Mouse (Mus musculus): ENCODE measurements around the gene Rabepk. TPM values are rescaled to one million over a fixed set of nuclear protein-coding genes. Genes with fewer than 3 reads are reported as not detected.
"Not testable (repeated sequence)": the region's sequence is repeated elsewhere in the genome, so short reads cannot be mapped to it uniquely, and the experiment has no call there.

Rabepk gene
- 23.2 and 24.5 TPM in 2 replicates for polyA plus RNA-seq (2015; fragmentation: Nextera tagmentation; extraction: Ambion mirVana)

GRCm38 (mm10) chr2:34799357-34800256 is at the start of gene Rabepk:
TSS of gene Rabepk (minus strand) at chr2:34799912.
- Histone ChIP-seq H3K27me3 (replicated peaks) (no peaks in the 10 kb centered on the region), H3K27ac (no peak within 1 kb of the TSS), H3K4me1 (peaks cover 24% of the 10 kb centered on the region), H3K36me3 (replicated peaks) (no peaks in the 10 kb centered on the region), H3K9me3 (no peaks in the 10 kb centered on the region), H3K4me2 (peak within 1 kb of the TSS; percentile 72), H3K4me3 (peak within 1 kb of the TSS; percentile 53), H3K9ac (peak within 1 kb of the TSS; percentile 43)
- ATAC-seq (replicated peaks), result peak; percentile 62
- WGBS, result 4% methylated on average over 44 of the region's 44 CpGs

DNA sequence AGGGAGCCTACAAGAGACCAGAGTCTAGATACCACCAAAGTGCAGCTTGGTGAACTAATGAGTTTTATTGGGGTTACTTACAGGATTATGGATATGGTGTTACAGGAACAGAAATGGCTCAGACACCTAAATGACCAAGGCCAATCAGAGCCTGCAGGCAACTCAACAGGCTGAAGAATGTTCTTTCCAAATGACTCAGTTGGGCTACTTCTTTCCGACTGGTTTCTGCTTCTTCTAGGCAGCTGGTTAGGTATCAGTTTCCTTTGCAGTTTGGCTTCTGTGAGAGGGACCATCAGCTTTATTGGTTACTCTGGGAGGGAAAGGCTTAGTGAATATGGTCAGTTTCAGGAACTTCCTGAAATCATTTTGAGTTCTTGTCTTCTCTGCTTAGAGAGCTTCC is 48.0 kb upstream of the Rabepk start:
- H3K4me2 ChIP-seq, result no peak overlapping the region
- H3K4me3 ChIP-seq, result no peak overlapping the region
- H3K9me3 ChIP-seq, result no peaks in the 10 kb centered on the region
- no peak overlapping the region for H3K9ac ChIP-seq
- 87% methylated on average over 1 of the region's 1 CpGs for WGBS
- no peaks in the 10 kb centered on the region for H3K27me3 ChIP-seq (replicated peaks)
- H3K36me3 ChIP-seq (replicated peaks), result peaks cover 16% of the 10 kb centered on the region; the same call in 1 of the 2 replicates
- no peak for ATAC-seq (replicated peaks)
- no peak overlapping the region for H3K27ac ChIP-seq
- H3K4me1 ChIP-seq, result no peaks in the 10 kb centered on the region

GRCm38 (mm10) chr2:34843211-34843939 is 43.7 kb upstream of the Rabepk start:
- no peak overlapping the region for H3K9ac ChIP-seq
- no peak overlapping the region for H3K4me3 ChIP-seq
- H3K27me3 ChIP-seq (replicated peaks), result no peaks in the 10 kb centered on the region
- no peak for ATAC-seq (replicated peaks)
- H3K4me1 ChIP-seq, result no peaks in the 10 kb centered on the region
- 86% methylated on average over 11 of the region's 11 CpGs for WGBS
- no peaks in the 10 kb centered on the region for H3K9me3 ChIP-seq
- H3K27ac ChIP-seq, result no peak overlapping the region
- no peaks in the 10 kb centered on the region for H3K36me3 ChIP-seq (replicated peaks)
- no peak overlapping the region for H3K4me2 ChIP-seq

DNA sequence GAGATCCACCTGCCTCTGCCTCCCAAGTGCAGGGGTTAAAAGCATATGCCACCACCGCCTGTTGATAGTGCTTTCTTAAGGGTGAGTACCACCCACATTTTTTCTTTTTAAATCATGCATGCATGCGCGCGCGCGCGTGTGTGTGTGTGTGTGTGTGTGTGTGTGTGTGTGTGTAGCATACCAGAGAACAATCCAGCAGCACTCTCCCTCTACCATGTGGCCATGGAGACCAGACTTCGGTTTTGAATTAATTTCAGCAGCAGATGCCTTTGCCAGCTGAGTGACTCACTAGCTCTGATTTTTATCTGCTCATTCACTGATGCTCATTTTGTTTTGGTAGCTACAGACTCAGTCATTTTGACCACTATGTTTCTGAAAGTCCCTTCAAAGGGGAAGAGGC is 42.0 kb upstream of the Rabepk start:
- H3K36me3 ChIP-seq (replicated peaks), result no peaks in the 10 kb centered on the region
- no peak for ATAC-seq (replicated peaks)
- no peak overlapping the region for H3K4me2 ChIP-seq
- no peaks in the 10 kb centered on the region; the same call in 1 of the 2 replicates for H3K27me3 ChIP-seq (replicated peaks)
- no peak overlapping the region for H3K4me3 ChIP-seq
- H3K9me3 ChIP-seq, result no peaks in the 10 kb centered on the region
- no peaks in the 10 kb centered on the region for H3K4me1 ChIP-seq
- no peak overlapping the region for H3K9ac ChIP-seq
- no peak overlapping the region for H3K27ac ChIP-seq
- 92% methylated on average over 8 of the region's 8 CpGs for WGBS

- not testable (repeated sequence) for ATAC-seq (replicated peaks); H3K36me3 ChIP-seq (replicated peaks); H3K4me2 ChIP-seq; H3K27me3 ChIP-seq (replicated peaks); H3K27ac ChIP-seq; H3K9ac ChIP-seq; H3K4me1 ChIP-seq; H3K9me3 ChIP-seq; H3K4me3 ChIP-seq
- 83% methylated on average over 5 of the region's 5 CpGs for WGBS
Observed at GRCm38 (mm10) chr2:34840143-34840542, 40.4 kb upstream of the Rabepk start.

- no peak for ATAC-seq (replicated peaks)
- no peak overlapping the region for H3K4me3 ChIP-seq
- 76% methylated on average over 3 of the region's 3 CpGs for WGBS
Observed at GRCm38 (mm10) chr2:34835669-34836068, 36.0 kb upstream of the Rabepk start.

DNA sequence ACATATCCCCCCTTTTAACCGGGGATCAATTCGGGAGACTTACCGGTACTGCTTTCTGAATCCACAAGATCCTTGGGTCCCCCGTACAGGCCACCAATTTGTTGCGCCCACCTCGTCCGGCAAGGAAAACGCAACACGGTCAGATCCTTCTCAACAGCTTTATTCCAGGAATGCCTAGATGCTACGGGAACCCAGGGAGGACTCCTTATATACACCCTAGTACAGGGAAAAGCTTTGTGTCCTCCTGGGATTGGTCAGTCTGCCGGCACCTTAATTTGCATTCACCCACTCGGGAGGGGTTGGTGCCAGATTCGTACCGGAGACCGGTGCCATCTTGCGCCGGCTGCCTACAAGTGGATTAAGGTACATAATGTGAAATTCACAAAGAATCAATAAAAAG is 33.9 kb upstream of the Rabepk start:
- no peak for ATAC-seq (replicated peaks)

More at GRCm38 (mm10) chr2:34835669-34836068, 36.0 kb upstream of the Rabepk start:
- no peaks in the 10 kb centered on the region for H3K9me3 ChIP-seq
- no peaks in the 10 kb centered on the region; the same call in 1 of the 2 replicates for H3K27me3 ChIP-seq (replicated peaks)
- no peak overlapping the region for H3K4me2 ChIP-seq
- no peak overlapping the region for H3K27ac ChIP-seq
- no peak overlapping the region for H3K9ac ChIP-seq
- H3K4me1 ChIP-seq, result no peaks in the 10 kb centered on the region
- no peaks in the 10 kb centered on the region for H3K36me3 ChIP-seq (replicated peaks)

GRCm38 (mm10) chr2:34832766-34833457 is 33.2 kb upstream of the Rabepk start, which contains the start of gene Gm34653:
TSS of gene Gm34653 (plus strand) at chr2:34833007.
- WGBS, result 67% methylated on average over 11 of the region's 11 CpGs
- not testable (repeated sequence) for H3K4me2 ChIP-seq; H3K4me3 ChIP-seq; H3K27ac ChIP-seq; H3K9ac ChIP-seq; H3K9me3 ChIP-seq; H3K4me1 ChIP-seq; ATAC-seq (replicated peaks); H3K27me3 ChIP-seq (replicated peaks); H3K36me3 ChIP-seq (replicated peaks)

More for the DNA sequence above, 33.9 kb upstream of the Rabepk start:
- Histone ChIP-seq H3K9ac (no peak overlapping the region), H3K36me3 (replicated peaks) (no peaks in the 10 kb centered on the region), H3K27ac (no peak overlapping the region), H3K4me2 (no peak overlapping the region), H3K27me3 (replicated peaks) (no peaks in the 10 kb centered on the region; the same call in 1 of the 2 replicates), H3K4me3 (no peak overlapping the region), H3K4me1 (no peaks in the 10 kb centered on the region), H3K9me3 (no peaks in the 10 kb centered on the region)
- 85% methylated on average over 17 of the region's 17 CpGs for WGBS

DNA sequence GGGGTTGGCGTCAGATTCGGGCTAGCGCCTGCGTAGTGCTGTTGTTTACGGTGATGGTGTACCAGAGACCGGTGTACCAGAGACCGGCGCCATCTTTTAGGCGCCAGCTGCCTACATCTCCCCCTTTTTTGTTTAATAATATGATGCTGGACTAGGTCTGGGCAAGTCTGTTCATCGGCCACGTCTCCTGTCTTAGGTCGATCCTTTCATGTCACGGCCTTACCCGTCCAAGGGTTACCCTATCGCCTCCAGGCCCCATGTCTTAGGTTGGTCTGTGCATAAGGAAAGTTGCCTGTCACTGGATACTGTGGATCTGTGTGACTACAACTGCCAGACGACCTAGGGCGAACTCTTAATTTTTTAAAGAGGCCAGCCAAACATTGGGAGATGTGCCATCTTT is 30.4 kb upstream of the Rabepk start:
- not testable (repeated sequence) for ATAC-seq (replicated peaks); H3K9me3 ChIP-seq; H3K36me3 ChIP-seq (replicated peaks); H3K4me2 ChIP-seq; H3K4me1 ChIP-seq; H3K27ac ChIP-seq; H3K9ac ChIP-seq; H3K4me3 ChIP-seq; H3K27me3 ChIP-seq (replicated peaks)
- WGBS, result 96% methylated on average over 17 of the region's 17 CpGs

DNA sequence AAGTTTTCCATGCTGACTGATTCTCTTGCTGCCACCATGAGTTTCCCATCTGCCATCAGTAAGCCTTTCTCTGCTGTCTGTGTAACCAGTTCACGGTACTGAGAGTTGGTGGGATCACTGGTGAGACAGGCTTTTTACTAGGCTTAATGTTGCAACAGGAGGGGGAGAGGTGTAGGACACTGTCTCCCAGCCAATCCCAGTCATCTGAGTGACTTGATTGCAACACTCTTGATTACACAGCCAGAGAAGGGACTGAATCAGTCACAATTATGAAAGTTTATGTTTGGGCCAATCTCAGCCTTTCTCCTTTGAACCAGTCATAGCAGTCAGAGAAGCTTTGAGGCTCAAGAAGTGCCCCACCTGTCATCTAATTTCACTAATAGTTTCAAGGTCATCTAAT is 28.3 kb upstream of the Rabepk start:
- Histone ChIP-seq H3K9me3 (no peaks in the 10 kb centered on the region), H3K4me2 (no peak overlapping the region), H3K4me1 (peaks cover 20% of the 10 kb centered on the region), H3K4me3 (no peak overlapping the region), H3K9ac (no peak overlapping the region), H3K27ac (no peak overlapping the region), H3K36me3 (replicated peaks) (no peaks in the 10 kb centered on the region), H3K27me3 (replicated peaks) (no peaks in the 10 kb centered on the region)
- no peak for ATAC-seq (replicated peaks)
- 93% methylated on average over 1 of the region's 1 CpGs for WGBS

DNA sequence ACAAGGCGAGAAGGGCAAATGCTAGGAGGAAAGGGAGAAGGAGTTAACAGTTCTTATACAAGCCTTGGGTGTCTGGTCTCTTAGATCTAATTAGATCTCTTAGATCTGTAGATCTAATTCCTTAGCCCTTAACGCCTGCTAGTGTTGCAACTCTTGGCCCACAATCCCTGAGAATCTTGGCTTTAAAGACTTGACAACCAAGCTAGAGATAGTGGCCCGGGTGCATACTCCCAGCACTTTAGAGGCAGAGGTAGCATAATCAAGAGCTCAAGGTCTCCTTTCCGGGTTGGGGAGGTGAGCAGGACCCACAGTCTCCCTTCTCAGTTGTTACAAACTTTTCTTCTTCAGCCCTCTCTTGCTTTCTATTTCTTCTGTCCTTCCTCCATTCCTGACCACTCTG is 27.9 kb upstream of the Rabepk start:
- Histone ChIP-seq H3K36me3 (replicated peaks) (no peaks in the 10 kb centered on the region), H3K4me3 (no peak overlapping the region), H3K27ac (no peak overlapping the region), H3K4me2 (no peak overlapping the region), H3K9me3 (no peaks in the 10 kb centered on the region), H3K4me1 (peaks cover 20% of the 10 kb centered on the region), H3K9ac (no peak overlapping the region), H3K27me3 (replicated peaks) (no peaks in the 10 kb centered on the region)
- ATAC-seq (replicated peaks), result no peak
- WGBS, result 91% methylated on average over 4 of the region's 4 CpGs

All from midbrain, embryonic 15.5 days (tissue).